Comparison of ENCODE assay signal across 8 mouse cellular contexts in the genomic region with DNA sequence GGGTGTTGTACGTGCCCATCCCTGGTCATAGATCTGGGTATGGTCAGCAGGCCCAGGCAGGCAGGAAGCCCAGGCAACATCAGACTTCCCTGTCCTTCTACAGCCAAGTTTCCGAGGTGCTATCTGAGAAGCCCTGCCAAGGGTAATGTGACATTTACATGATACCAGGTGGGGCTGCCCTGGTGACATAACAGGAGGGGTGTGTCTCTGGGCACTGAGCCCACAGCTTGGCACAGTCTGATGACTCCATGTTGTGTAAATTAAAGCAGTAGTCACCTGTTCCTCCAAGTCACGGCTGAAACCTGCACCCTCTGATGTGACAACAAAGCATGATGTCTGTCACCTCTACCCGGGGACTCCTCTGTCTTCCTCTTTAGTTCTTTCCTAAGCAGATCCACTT.
DNase-seq lines count a peak whose midpoint lies in the region; ATAC-seq and TF ChIP-seq lines count a peak whose summit lies in the region.

No protein-coding gene starts in this region.

- no peaks in the 10 kb centered on the region for H3K27me3 ChIP-seq in midbrain, embryonic 10.5 days (ENCODE audit: low read depth, poor library complexity, severe bottlenecking)
- no peaks in the 10 kb centered on the region for H3K27me3 ChIP-seq in hindbrain, postnatal 0 days (ENCODE audit: insufficient read depth, low read length)

- H3K27ac ChIP-seq in layer of hippocampus, adult 2 months, result 0 out of 2 replicates have a peak overlapping the region, but pooled peaks have one; percentile 23
- no peak overlapping the region for H3K27ac ChIP-seq in midbrain, embryonic 10.5 days (replicated peaks)
- H3K27ac ChIP-seq in hindbrain, postnatal 0 days, result no peak overlapping the region

- H3K36me3 ChIP-seq in midbrain, embryonic 10.5 days, result no peaks in the 10 kb centered on the region
- H3K36me3 ChIP-seq in hindbrain, postnatal 0 days (ENCODE audit: insufficient read depth, low read length), result no peaks in the 10 kb centered on the region

- ATAC-seq in hindbrain, postnatal 0 days, result no peak

- intact Hi-C loops in heart, postnatal 14 days (cut with DNase I), result loop anchor here (5.0 kb wide), 1 partner anchor 56 kb away; no protein-coding TSS in a partner anchor

- no peak overlapping the region for H3K9ac ChIP-seq in hindbrain, postnatal 0 days (replicated peaks; ENCODE audit: low read length)

- TF ChIP-seq CTCF in layer of hippocampus, adult 2 months (conservative IDR thresholded peaks at IDR 0.05), result no peak
- no peak for TF ChIP-seq CTCF in hindbrain, postnatal 0 days (IDR thresholded peaks at IDR 0.05; ENCODE audit: low read depth)

- peaks cover 4% of the 10 kb centered on the region; the same call in 1 of the 2 replicates for H3K4me1 ChIP-seq in midbrain, embryonic 10.5 days
- H3K4me1 ChIP-seq in hindbrain, postnatal 0 days (ENCODE audit: insufficient read depth, low read length), result peaks cover 6% of the 10 kb centered on the region; the same call in 1 of the 2 replicates

- no peak for DNase-seq in layer of hippocampus, adult 2 months (ENCODE audit: low spot score in 2 of 2)
- no peak for DNase-seq in layer of hippocampus, adult 18-20 months (ENCODE audit: low spot score in 2 of 2)
- DNase-seq in cerebellum, postnatal 36 days, result peak; percentile 62 to 73
- peak; percentile 69 to 80 for DNase-seq in heart, postnatal 14 days
- DNase-seq in lung, postnatal 4 days, result peak; percentile 36 to 54
- no peak for DNase-seq in midbrain, embryonic 10.5 days (ENCODE audit: low spot score)
- no peak for DNase-seq in thymus, postnatal 14 days
- no peak for DNase-seq in hindbrain, postnatal 0 days (ENCODE audit: low spot score)

- no peaks in the 10 kb centered on the region for H3K9me3 ChIP-seq in midbrain, embryonic 10.5 days (replicated peaks)
- no peaks in the 10 kb centered on the region for H3K9me3 ChIP-seq in hindbrain, postnatal 0 days (ENCODE audit: low read length)

- H3K4me3 ChIP-seq in layer of hippocampus, adult 2 months, result no peak overlapping the region
- H3K4me3 ChIP-seq in midbrain, embryonic 10.5 days, result no peak overlapping the region
- H3K4me3 ChIP-seq in hindbrain, postnatal 0 days (ENCODE audit: low read length), result no peak overlapping the region

- no peak overlapping the region for H3K4me2 ChIP-seq in hindbrain, postnatal 0 days (ENCODE audit: low read depth, low read length)

- WGBS in midbrain, embryonic 10.5 days, result 86% methylated on average over 4 of the region's 4 CpGs
- 58% methylated on average over 4 of the region's 4 CpGs for WGBS in hindbrain, postnatal 0 days

Comparison
In these comparisons a context has a peak if more than half of its experiments do, and no peak if none do; other contexts are left out.
1. DNase-seq: peak in cerebellum, postnatal 36 days (2 of 2), heart, postnatal 14 days (2 of 2) and lung, postnatal 4 days (2 of 2); none in layer of hippocampus, adult 2 months (0 of 2), layer of hippocampus, adult 18-20 months (0 of 2), midbrain, embryonic 10.5 days (single experiment), thymus, postnatal 14 days (single experiment) and hindbrain, postnatal 0 days (single experiment).